Mouse (Mus musculus) C2C12 (cell line): ENCODE results near the gene Impg1.

Experiments
- CTCF ChIP-seq: IDR thresholded peaks from one replicate; pipeline ENCODE4 v1.5.1; 2011; ENCODE audit not compliant: control insufficient read depth, insufficient read depth, insufficient read length
- MAX ChIP-seq: IDR thresholded peaks from one replicate; pipeline ENCODE4 v1.6.1; 2011; ENCODE audit warnings: mild to moderate bottlenecking, control low read depth
- USF1 ChIP-seq: IDR thresholded peaks from one replicate; pipeline ENCODE4 v1.6.1; 2011; ENCODE audit warnings: low read depth, mild to moderate bottlenecking, control low read depth, moderate library complexity

DNA sequence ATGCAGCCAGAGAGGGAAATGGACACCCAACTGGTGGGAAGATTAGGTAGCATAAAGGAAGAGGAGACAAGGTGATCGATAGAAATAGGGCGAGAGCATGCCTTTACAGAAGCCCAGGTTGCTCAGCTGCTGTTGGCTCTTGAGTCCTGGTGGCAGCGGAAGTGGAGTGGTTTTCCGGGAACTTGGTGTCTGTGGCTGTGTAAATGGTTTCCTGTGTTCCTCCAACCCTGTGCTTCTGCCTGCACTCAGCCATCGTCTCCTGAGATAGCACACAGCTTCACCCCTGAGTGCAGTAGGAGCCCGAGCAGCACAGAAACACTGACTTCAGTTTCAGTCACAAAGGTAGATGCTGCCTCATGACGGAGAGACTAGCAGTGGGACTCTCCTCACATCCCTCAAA is 198.8 kb downstream of the Impg1 start:
- no peak for TF ChIP-seq MAX
- no peak for TF ChIP-seq CTCF
- TF ChIP-seq USF1, result no peak
